Mouse (Mus musculus): ENCODE results near the gene Brk1. TPM values are rescaled to one million over a fixed set of nuclear protein-coding genes. Genes with fewer than 3 reads are reported as not detected.

Brk1 gene
- total and polyA plus RNA-seq, 2 experiments from 2014 or later, result 210 to 284 TPM

- TF ChIP-seq CTCF (IDR thresholded peaks at IDR 0.05), result no peak
- Histone ChIP-seq H3K4me3 (ENCODE audit: low read depth, low read length) (no peak overlapping the region), H3K4me2 (ENCODE audit: low read depth, low read length, poor library complexity, severe bottlenecking) (no peak overlapping the region), H3K27me3 (ENCODE audit: insufficient read depth, low read length) (no peaks in the 10 kb centered on the region), H3K4me1 (ENCODE audit: insufficient read depth, low read length) (no peaks in the 10 kb centered on the region), H3K9me3 (ENCODE audit: low read length) (no peaks in the 10 kb centered on the region), H3K9ac (replicated peaks; ENCODE audit: low read length, poor library complexity, severe bottlenecking) (no peak overlapping the region), H3K36me3 (ENCODE audit: insufficient read depth, low read length) (no peaks in the 10 kb centered on the region), H3K27ac (ENCODE audit: low read depth, low read length) (no peak overlapping the region)
- ATAC-seq (ENCODE audit: low FRiP score), result no peak
- no peak for DNase-seq (ENCODE audit: low spot score)
- WGBS, result 73% methylated on average over 8 of the region's 8 CpGs
Observed at GRCm38 (mm10) chr6:113659648-113660491, 55.3 kb downstream of the Brk1 start.

DNA sequence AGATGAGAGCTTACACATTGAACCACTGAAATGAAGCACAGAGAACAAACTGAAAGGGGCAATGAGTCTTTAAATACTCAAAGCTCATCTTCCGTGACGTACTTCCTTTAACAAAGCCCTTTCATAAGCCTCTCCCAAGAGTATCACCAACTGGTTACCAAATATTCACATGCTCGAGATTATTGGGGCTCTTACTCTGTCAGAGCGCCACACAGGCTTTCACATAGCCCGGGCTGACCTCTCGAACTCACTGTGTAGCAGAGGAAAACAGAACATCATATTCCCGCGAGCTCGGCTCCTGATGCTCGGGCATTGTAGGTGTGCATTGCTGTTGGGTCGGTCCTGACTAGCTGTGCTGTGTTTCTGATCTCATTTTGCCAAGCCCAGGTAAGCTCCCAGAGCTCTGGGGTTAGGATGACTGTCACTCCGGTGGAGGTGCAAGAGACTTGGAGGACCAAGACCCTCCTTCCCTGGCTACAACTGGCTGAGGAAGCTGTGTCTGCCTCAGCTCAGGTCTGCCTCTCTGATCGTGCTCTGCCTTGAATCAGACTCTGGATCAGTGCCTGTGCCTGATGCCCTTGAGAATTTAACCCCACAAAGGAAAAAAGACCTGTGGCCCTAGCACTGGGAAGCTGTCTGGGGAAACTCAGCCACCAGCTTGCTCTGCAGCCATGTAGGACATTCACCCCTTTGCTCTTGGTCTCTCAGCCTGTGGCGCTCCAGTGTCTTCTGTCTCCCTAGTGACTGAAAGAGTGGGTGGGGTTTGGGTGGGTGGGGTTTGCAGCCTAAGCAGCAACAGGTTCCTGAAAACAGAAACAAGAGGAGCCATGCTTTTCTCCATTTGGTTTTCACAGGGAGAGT lies 56.1 kb downstream of the Brk1 start:
- ATAC-seq (ENCODE audit: low FRiP score) (no peak), DNase-seq (ENCODE audit: low spot score) (no peak)
- no peak overlapping the region for H3K4me3 ChIP-seq (ENCODE audit: low read depth, low read length)
- WGBS, result 63% methylated on average over 14 of the region's 14 CpGs
- H3K36me3 ChIP-seq (ENCODE audit: insufficient read depth, low read length), result no peaks in the 10 kb centered on the region
- no peaks in the 10 kb centered on the region for H3K4me1 ChIP-seq (ENCODE audit: insufficient read depth, low read length)
- H3K9me3 ChIP-seq (ENCODE audit: low read length), result no peaks in the 10 kb centered on the region
- TF ChIP-seq CTCF (IDR thresholded peaks at IDR 0.05), result no peak
- H3K4me2 ChIP-seq (ENCODE audit: low read depth, low read length, poor library complexity, severe bottlenecking), result no peak overlapping the region
- H3K9ac ChIP-seq (replicated peaks; ENCODE audit: low read length, poor library complexity, severe bottlenecking), result no peak overlapping the region
- H3K27me3 ChIP-seq (ENCODE audit: insufficient read depth, low read length), result no peaks in the 10 kb centered on the region
- no peak overlapping the region for H3K27ac ChIP-seq (ENCODE audit: low read depth, low read length)

- ATAC-seq (ENCODE audit: low FRiP score) (no peak), DNase-seq (ENCODE audit: low spot score) (no peak)
- Histone ChIP-seq H3K36me3 (ENCODE audit: insufficient read depth, low read length) (no peaks in the 10 kb centered on the region), H3K9ac (replicated peaks; ENCODE audit: low read length, poor library complexity, severe bottlenecking) (no peak overlapping the region), H3K4me3 (ENCODE audit: low read depth, low read length) (no peak overlapping the region), H3K27ac (ENCODE audit: low read depth, low read length) (no peak overlapping the region), H3K4me2 (ENCODE audit: low read depth, low read length, poor library complexity, severe bottlenecking) (no peak overlapping the region), H3K4me1 (ENCODE audit: insufficient read depth, low read length) (no peaks in the 10 kb centered on the region), H3K27me3 (ENCODE audit: insufficient read depth, low read length) (no peaks in the 10 kb centered on the region), H3K9me3 (ENCODE audit: low read length) (no peaks in the 10 kb centered on the region)
- WGBS, result 56% methylated on average over 12 of the region's 12 CpGs
- TF ChIP-seq CTCF (IDR thresholded peaks at IDR 0.05), result no peak
Observed at GRCm38 (mm10) chr6:113661353-113662241, 57.0 kb downstream of the Brk1 start.

DNA sequence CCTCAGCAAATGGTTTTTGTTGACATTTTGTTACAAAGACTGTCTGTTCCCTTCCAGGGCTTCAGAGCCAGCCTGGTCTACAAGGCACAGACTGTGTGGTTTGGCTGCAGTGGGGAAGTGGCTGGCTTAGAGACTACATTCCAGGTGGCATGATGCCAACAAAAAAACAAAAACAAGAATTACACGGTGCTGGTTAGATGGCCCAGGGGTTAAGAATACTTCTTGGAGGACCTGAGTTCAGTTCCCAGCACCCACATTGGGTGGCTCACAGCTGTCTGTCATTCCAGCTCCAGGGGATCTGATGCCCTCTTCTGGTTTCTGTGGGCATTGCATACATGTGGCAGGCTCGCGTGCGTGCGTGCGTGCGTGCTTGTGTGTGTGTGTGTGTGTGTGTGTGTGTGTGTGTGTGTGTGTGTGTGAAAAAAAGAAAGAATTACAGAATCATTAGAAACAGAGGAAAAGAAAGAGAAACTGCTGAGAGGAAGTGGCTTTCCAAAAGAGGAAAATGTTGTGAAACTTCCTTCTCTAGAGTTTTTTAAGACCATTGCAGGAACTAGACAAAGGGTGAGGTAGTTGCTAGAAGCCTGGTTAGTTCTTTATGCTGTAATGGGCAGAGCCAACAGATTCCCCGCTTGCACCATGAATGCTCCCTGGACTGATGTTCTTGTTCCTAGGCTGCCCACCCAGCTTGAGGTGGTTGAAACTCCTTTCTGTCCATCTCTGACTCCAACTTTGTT lies 58.6 kb downstream of the Brk1 start:
- TF ChIP-seq CTCF (IDR thresholded peaks at IDR 0.05), result no peak
- H3K4me2 ChIP-seq (ENCODE audit: low read depth, low read length, poor library complexity, severe bottlenecking), result no peak overlapping the region
- DNase-seq (ENCODE audit: low spot score) (no peak), ATAC-seq (ENCODE audit: low FRiP score) (no peak)
- no peak overlapping the region for H3K9ac ChIP-seq (replicated peaks; ENCODE audit: low read length, poor library complexity, severe bottlenecking)
- WGBS, result 93% methylated on average over 8 of the region's 8 CpGs
- no peak overlapping the region for H3K27ac ChIP-seq (ENCODE audit: low read depth, low read length)
- no peaks in the 10 kb centered on the region for H3K4me1 ChIP-seq (ENCODE audit: insufficient read depth, low read length)
- no peaks in the 10 kb centered on the region for H3K27me3 ChIP-seq (ENCODE audit: insufficient read depth, low read length)
- H3K9me3 ChIP-seq (ENCODE audit: low read length), result no peaks in the 10 kb centered on the region
- no peak overlapping the region for H3K4me3 ChIP-seq (ENCODE audit: low read depth, low read length)
- H3K36me3 ChIP-seq (ENCODE audit: insufficient read depth, low read length), result no peaks in the 10 kb centered on the region

GRCm38 (mm10) chr6:113664305-113664704 lies 59.7 kb downstream of the Brk1 start:
- DNase-seq (ENCODE audit: low spot score) (no peak), ATAC-seq (ENCODE audit: low FRiP score) (no peak)
- Histone ChIP-seq H3K4me1 (ENCODE audit: insufficient read depth, low read length) (no peaks in the 10 kb centered on the region), H3K27me3 (ENCODE audit: insufficient read depth, low read length) (no peaks in the 10 kb centered on the region), H3K4me2 (ENCODE audit: low read depth, low read length, poor library complexity, severe bottlenecking) (no peak overlapping the region), H3K9me3 (ENCODE audit: low read length) (no peaks in the 10 kb centered on the region), H3K4me3 (ENCODE audit: low read depth, low read length) (no peak overlapping the region), H3K36me3 (ENCODE audit: insufficient read depth, low read length) (no peaks in the 10 kb centered on the region), H3K9ac (replicated peaks; ENCODE audit: low read length, poor library complexity, severe bottlenecking) (no peak overlapping the region), H3K27ac (ENCODE audit: low read depth, low read length) (no peak overlapping the region)
- TF ChIP-seq CTCF (IDR thresholded peaks at IDR 0.05), result no peak
- 91% methylated on average over 7 of the region's 7 CpGs for WGBS

Other genes starting within 250 kb of the Brk1 start
- 27.8 and 31.0 TPM in 2 replicates for gene Tada3, start 226.9 kb upstream of the Brk1 start, total RNA-seq (2014; rRNA removed)
- gene Tada3, start 226.9 kb upstream of the Brk1 start, polyA plus RNA-seq (2015; fragmentation: Nextera tagmentation; extraction: Ambion mirVana), result 73.8 and 74.0 TPM in 2 replicates
- 190 and 200 TPM in 2 replicates for gene Arpc4, start 226.7 kb upstream of the Brk1 start, total RNA-seq (2014; rRNA removed)
- gene Arpc4, start 226.7 kb upstream of the Brk1 start, polyA plus RNA-seq (2015; fragmentation: Nextera tagmentation; extraction: Ambion mirVana), result 505 TPM in 2 replicates
- 10.0 and 20.0 TPM in 2 replicates for gene Ttll3, start 215.5 kb upstream of the Brk1 start, total RNA-seq (2014; rRNA removed)
- gene Ttll3, start 215.5 kb upstream of the Brk1 start, polyA plus RNA-seq (2015; fragmentation: Nextera tagmentation; extraction: Ambion mirVana), result 10.2 and 14.6 TPM in 2 replicates
- gene Rpusd3, start 185.4 kb upstream of the Brk1 start, total RNA-seq (2014; rRNA removed), result 17.1 and 53.8 TPM in 2 replicates
- 22.0 and 27.2 TPM in 2 replicates for gene Rpusd3, start 185.4 kb upstream of the Brk1 start, polyA plus RNA-seq (2015; fragmentation: Nextera tagmentation; extraction: Ambion mirVana)
- gene Cidec, start 169.0 kb upstream of the Brk1 start, total RNA-seq (2014; rRNA removed), result not detected in 2 replicates
- gene Cidec, start 169.0 kb upstream of the Brk1 start, polyA plus RNA-seq (2015; fragmentation: Nextera tagmentation; extraction: Ambion mirVana), result 0.09 TPM in 1 of 2 replicates, not detected in the other
- 43.6 and 48.6 TPM in 2 replicates for gene Jagn1, start 162.2 kb upstream of the Brk1 start, total RNA-seq (2014; rRNA removed)
- 80.4 and 85.4 TPM in 2 replicates for gene Jagn1, start 162.2 kb upstream of the Brk1 start, polyA plus RNA-seq (2015; fragmentation: Nextera tagmentation; extraction: Ambion mirVana)
- 0.49 TPM in 1 of 2 replicates, not detected in the other for gene Il17re, start 146.3 kb upstream of the Brk1 start, total RNA-seq (2014; rRNA removed)
- 0.48 and 0.77 TPM in 2 replicates for gene Il17re, start 146.3 kb upstream of the Brk1 start, polyA plus RNA-seq (2015; fragmentation: Nextera tagmentation; extraction: Ambion mirVana)
- 4.7 and 11.6 TPM in 2 replicates for gene Il17rc, start 133.3 kb upstream of the Brk1 start, total RNA-seq (2014; rRNA removed)
- gene Il17rc, start 133.3 kb upstream of the Brk1 start, polyA plus RNA-seq (2015; fragmentation: Nextera tagmentation; extraction: Ambion mirVana), result 4.1 and 4.2 TPM in 2 replicates
- gene Creld1, start 121.5 kb upstream of the Brk1 start, total RNA-seq (2014; rRNA removed), result 39.4 and 43.0 TPM in 2 replicates
- gene Creld1, start 121.5 kb upstream of the Brk1 start, polyA plus RNA-seq (2015; fragmentation: Nextera tagmentation; extraction: Ambion mirVana), result 56.6 and 60.4 TPM in 2 replicates
- gene Prrt3, start 102.8 kb upstream of the Brk1 start, total RNA-seq (2014; rRNA removed), result 29.4 and 39.3 TPM in 2 replicates
- gene Prrt3, start 102.8 kb upstream of the Brk1 start, polyA plus RNA-seq (2015; fragmentation: Nextera tagmentation; extraction: Ambion mirVana), result 18.4 and 20.7 TPM in 2 replicates
- gene Emc3, start 73.1 kb upstream of the Brk1 start, total RNA-seq (2014; rRNA removed), result 71.9 and 74.1 TPM in 2 replicates
- gene Emc3, start 73.1 kb upstream of the Brk1 start, polyA plus RNA-seq (2015; fragmentation: Nextera tagmentation; extraction: Ambion mirVana), result 111 and 120 TPM in 2 replicates
- gene Fancd2, start 73.1 kb upstream of the Brk1 start, total RNA-seq (2014; rRNA removed), result 2.4 and 3.4 TPM in 2 replicates
- 0.99 and 1.2 TPM in 2 replicates for gene Fancd2, start 73.1 kb upstream of the Brk1 start, polyA plus RNA-seq (2015; fragmentation: Nextera tagmentation; extraction: Ambion mirVana)
- gene Fancd2os, start 4.1 kb upstream of the Brk1 start, total RNA-seq (2014; rRNA removed), result 0.47 TPM in 1 of 2 replicates, not detected in the other
- gene Fancd2os, start 4.1 kb upstream of the Brk1 start, polyA plus RNA-seq (2015; fragmentation: Nextera tagmentation; extraction: Ambion mirVana), result 0.11 and 0.18 TPM in 2 replicates
- 83.1 and 86.1 TPM in 2 replicates for gene Vhl, start 19.2 kb downstream of the Brk1 start, total RNA-seq (2014; rRNA removed)
- gene Vhl, start 19.2 kb downstream of the Brk1 start, polyA plus RNA-seq (2015; fragmentation: Nextera tagmentation; extraction: Ambion mirVana), result 64.9 and 70.4 TPM in 2 replicates
- gene Irak2, start 33.7 kb downstream of the Brk1 start, total RNA-seq (2014; rRNA removed), result 5.2 and 7.6 TPM in 2 replicates
- gene Irak2, start 33.7 kb downstream of the Brk1 start, polyA plus RNA-seq (2015; fragmentation: Nextera tagmentation; extraction: Ambion mirVana), result 2.5 and 2.7 TPM in 2 replicates
- gene Tatdn2, start 92.3 kb downstream of the Brk1 start, total RNA-seq (2014; rRNA removed), result 63.4 and 72.7 TPM in 2 replicates
- 1.2 and 1.5 TPM in 2 replicates for gene Tatdn2, start 92.3 kb downstream of the Brk1 start, polyA plus RNA-seq (2015; fragmentation: Nextera tagmentation; extraction: Ambion mirVana)
- not detected in 2 replicates for gene Ghrl, start 115.1 kb downstream of the Brk1 start, total RNA-seq (2014; rRNA removed)
- 0.47 TPM in 1 of 2 replicates, not detected in the other for gene Ghrl, start 115.1 kb downstream of the Brk1 start, polyA plus RNA-seq (2015; fragmentation: Nextera tagmentation; extraction: Ambion mirVana)
- 104 and 112 TPM in 2 replicates for gene Sec13, start 136.0 kb downstream of the Brk1 start, total RNA-seq (2014; rRNA removed)
- 145 and 153 TPM in 2 replicates for gene Sec13, start 136.0 kb downstream of the Brk1 start, polyA plus RNA-seq (2015; fragmentation: Nextera tagmentation; extraction: Ambion mirVana)

Data from midbrain, postnatal 0 days (tissue).